Mouse (Mus musculus) layer of hippocampus, adult 9-11 months (tissue): ENCODE data around the gene Kcnrg.
"Not testable (repeated sequence)": the region's sequence is repeated elsewhere in the genome, so short reads cannot be mapped to it uniquely, and the experiment has no call there.

Experiments used
- DNase-seq: peaks from one replicate; pipeline ENCODE4 v3.0.0; 2022

Kcnrg gene

GRCm38 (mm10) chr14:61607157-61607556, at the start of gene Kcnrg:
Kcnrg (plus strand) TSS chr14:61607457.
- DNase-seq, result no peak

- DNase-seq, result no peak
Observed at GRCm38 (mm10) chr14:61558901-61559300, 48.4 kb upstream of the Kcnrg start.

GRCm38 (mm10) chr14:61559856-61560255, 47.4 kb upstream of the Kcnrg start:
- no peak for DNase-seq

- DNase-seq, result not testable (repeated sequence)
Observed at GRCm38 (mm10) chr14:61566211-61566610, 41.0 kb upstream of the Kcnrg start.

- no peak for DNase-seq
Observed at GRCm38 (mm10) chr14:61569344-61569743, 37.9 kb upstream of the Kcnrg start.

GRCm38 (mm10) chr14:61571366-61571765, 35.9 kb upstream of the Kcnrg start:
- DNase-seq, result peak; percentile 76

- DNase-seq, result no peak
Observed at GRCm38 (mm10) chr14:61572131-61572530, 35.1 kb upstream of the Kcnrg start.

- no peak for DNase-seq
Observed at GRCm38 (mm10) chr14:61575066-61575465, 32.2 kb upstream of the Kcnrg start.

GRCm38 (mm10) chr14:61575941-61576340, 31.3 kb upstream of the Kcnrg start:
- DNase-seq, result no peak

- DNase-seq, result no peak
Observed at GRCm38 (mm10) chr14:61589288-61590065, 17.8 kb upstream of the Kcnrg start.

GRCm38 (mm10) chr14:61596719-61597426, 10.4 kb upstream of the Kcnrg start:
- DNase-seq, result no peak

GRCm38 (mm10) chr14:61597968-61598367, 9.3 kb upstream of the Kcnrg start, which contains the start of gene Trim13:
Trim13 (plus strand) TSS chr14:61598247.
- DNase-seq, result no peak

- peak; percentile 91 for DNase-seq
Observed at GRCm38 (mm10) chr14:61599057-61599806, 8.0 kb upstream of the Kcnrg start.

- DNase-seq, result no peak
Observed at GRCm38 (mm10) chr14:61601348-61601747, 5.9 kb upstream of the Kcnrg start.

GRCm38 (mm10) chr14:61603069-61603755, 4.0 kb upstream of the Kcnrg start:
- DNase-seq, result peak; percentile 70

- DNase-seq, result peak; percentile 62
Observed at GRCm38 (mm10) chr14:61604081-61604480, 3.2 kb upstream of the Kcnrg start.

- DNase-seq, result not testable (repeated sequence)
Observed at GRCm38 (mm10) chr14:61606088-61606487, 1.2 kb upstream of the Kcnrg start.

GRCm38 (mm10) chr14:61611766-61612165, 4.5 kb downstream of the Kcnrg start:
- no peak for DNase-seq

GRCm38 (mm10) chr14:61613319-61613718, 6.1 kb downstream of the Kcnrg start:
- DNase-seq, result no peak

- DNase-seq, result no peak
Observed at GRCm38 (mm10) chr14:61620371-61620770, 13.1 kb downstream of the Kcnrg start.

- no peak for DNase-seq
Observed at GRCm38 (mm10) chr14:61635969-61636368, 28.7 kb downstream of the Kcnrg start.

- no peak for DNase-seq
Observed at GRCm38 (mm10) chr14:61642668-61643067, 35.4 kb downstream of the Kcnrg start.

- DNase-seq, result no peak
Observed at GRCm38 (mm10) chr14:61645547-61645946, 38.3 kb downstream of the Kcnrg start.
